Mouse (Mus musculus) liver, adult (tissue): Measurements from ENCODE around the gene Zfp944.
"Not testable (repeated sequence)": the region's sequence is repeated elsewhere in the genome, so short reads cannot be mapped to it uniquely, and the experiment has no call there.

ENCODE experiments used
- GATA4 ChIP-seq: IDR thresholded peaks from 2 replicates; pipeline ENCODE4 v1.6.1; 2014; ENCODE audit warnings: mild to moderate bottlenecking, low read length; ENCODE audit not compliant: insufficient replicate concordance

Zfp944 gene

GRCm38 (mm10) chr17:22361101-22361781, at the start of gene Zfp944, which contains the start of gene Zfp758:
Zfp944 (minus strand) TSS chr17:22361400.
Zfp758 (plus strand) TSS chr17:22361453.
- not testable (repeated sequence) for TF ChIP-seq GATA4

DNA sequence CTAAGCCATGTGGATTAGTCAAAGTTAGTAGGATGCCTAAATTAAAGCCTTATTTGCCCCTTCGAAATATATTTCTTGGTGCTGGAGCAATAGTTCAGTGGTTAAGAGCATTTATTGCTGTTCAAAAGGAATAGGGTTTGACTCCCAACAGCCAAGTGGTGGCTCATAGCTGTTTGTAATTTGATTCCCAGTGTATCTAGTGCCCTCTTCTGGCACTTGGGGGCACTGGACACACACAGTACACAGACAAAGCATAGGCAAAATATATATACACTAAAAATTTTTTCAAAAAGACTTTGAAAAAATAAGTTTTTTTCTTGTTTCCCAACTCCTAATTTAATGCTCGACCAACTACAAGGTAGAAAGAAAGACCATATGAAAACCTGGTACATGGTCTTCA, 49.6 kb upstream of the Zfp944 start:
- TF ChIP-seq GATA4: no peak

DNA sequence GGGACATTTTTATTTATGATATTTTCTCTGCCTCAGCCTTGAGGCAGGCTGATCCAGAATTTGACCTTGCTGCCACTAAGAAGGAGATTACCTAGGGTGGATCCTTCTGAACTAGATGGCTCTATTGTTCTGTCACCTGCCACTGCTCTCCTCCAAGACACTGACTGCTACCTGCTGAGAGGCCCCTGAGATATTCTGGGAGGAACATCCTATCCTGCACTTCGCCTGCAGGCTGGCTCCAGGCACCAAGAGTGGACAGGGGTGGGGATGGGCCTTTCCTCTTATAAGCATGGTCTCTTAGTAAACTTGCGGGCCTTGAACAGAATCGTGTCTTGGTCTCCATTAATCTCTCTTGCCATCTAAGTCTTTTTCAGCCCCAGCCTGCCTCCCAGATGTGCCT, 2.7 kb upstream of the Zfp944 start:
- no peak for TF ChIP-seq GATA4

DNA sequence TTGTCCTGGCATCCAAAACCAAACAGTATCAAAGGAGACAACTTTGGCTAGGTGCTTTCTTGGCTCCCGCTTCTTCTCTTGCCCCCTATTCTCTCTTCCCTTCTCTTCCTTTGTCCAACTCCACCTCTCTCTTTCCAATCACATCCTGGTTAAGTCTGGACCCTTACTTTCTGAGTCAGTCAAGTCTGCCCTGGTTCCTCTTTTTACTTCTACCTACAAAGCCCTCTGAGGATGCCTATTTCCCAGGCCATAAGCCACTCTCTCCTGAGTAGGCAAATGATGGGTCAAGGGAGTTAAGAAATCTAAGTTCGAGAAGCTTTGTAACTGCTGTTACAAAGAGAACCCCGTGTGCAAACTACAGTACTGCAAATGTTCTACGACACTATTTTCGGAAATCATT, 628 bp downstream of the Zfp944 start:
- no peak for TF ChIP-seq GATA4

DNA sequence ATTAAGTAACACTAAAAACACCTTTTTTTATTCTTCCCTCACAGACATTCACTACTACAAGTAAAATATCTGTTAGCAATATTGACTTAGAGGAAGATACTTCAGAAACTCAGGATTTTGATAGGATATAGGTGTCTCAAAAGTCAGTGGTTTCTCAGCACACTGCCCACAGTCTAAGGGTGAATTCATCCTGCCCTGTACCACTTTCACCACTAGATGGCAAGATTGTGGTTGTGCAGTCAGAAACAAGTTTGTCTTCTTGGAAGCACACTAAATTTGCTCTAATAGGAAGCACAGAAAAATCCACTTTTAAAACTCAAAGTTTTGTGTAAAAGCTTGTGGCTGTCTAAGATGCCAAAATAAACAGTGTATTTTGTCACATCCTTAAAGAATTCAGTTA, 8.4 kb downstream of the Zfp944 start:
- TF ChIP-seq GATA4: no peak

DNA sequence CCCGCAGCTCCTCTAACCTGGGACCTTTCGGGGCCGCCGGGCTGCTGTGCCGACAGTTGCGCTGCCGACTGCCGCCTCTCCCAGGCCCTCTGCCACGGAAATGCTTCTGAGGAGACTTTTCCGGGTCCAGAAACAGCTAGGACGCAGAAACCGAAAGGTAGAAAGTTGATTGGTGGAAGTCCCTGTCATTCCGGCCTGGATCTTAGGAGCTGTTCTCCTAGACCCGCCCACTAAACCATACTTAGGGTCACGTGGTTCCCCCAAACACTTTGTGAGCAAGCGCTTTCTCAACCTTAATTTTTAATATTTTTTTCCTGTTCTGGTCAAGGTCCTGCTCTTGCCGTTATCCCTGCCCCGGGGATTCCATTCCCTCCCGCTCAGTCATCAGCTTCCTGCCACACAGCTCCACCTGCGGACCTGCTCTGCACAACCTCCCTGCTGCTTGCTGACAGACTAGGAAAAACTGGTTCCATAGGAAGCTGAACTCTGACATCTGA, 46.4 kb downstream of the Zfp944 start, which contains the start of gene CT030661.1:
Gene CT030661.1, minus strand, starts transcription at position 108 of the 497 bp plus-strand sequence.
- TF ChIP-seq GATA4: not testable (repeated sequence)
